Mouse (Mus musculus) gastrocnemius, postnatal 25 days (tissue): Measurements from ENCODE around the gene Gm9513. TPM values are rescaled to one million over a fixed set of nuclear protein-coding genes. Genes with fewer than 3 reads are reported as not detected.

ENCODE experiments used
- DNase-seq: peaks from one replicate; pipeline ENCODE4 v3.0.0; 2022
- long read RNA-seq, 2 experiments: library from polyadenylated mRNA; stranded (forward); transcript quantifications; one replicate each; pipeline ENCODE4 v2.0.0; 2021
- total RNA-seq, 2 experiments: library from RNA; stranded (reverse); gene quantifications; 1 replicate in 1 of 2; 2 replicates in 1 of 2; pipeline ENCODE4 v1.2.3; 2021

The Gm9513 gene
- not detected for total RNA-seq
- long read RNA-seq, experiment 1: 0 reads
- long read RNA-seq, experiment 2: 0 reads

GRCm38 (mm10) chr9:36475338-36475737 lies at the start of gene Gm9513:
Gene Gm9513 (plus strand): TSS chr9:36475638.
- no peak for DNase-seq

- no peak for DNase-seq
Observed at GRCm38 (mm10) chr9:36431584-36431983, 43.9 kb upstream of the Gm9513 start, which contains the start of gene Gm7257. Gene Gm7257 (plus strand): TSS chr9:36431884.

- no peak for DNase-seq
Observed at GRCm38 (mm10) chr9:36435051-36435764, 40.2 kb upstream of the Gm9513 start.

- DNase-seq: no peak
Observed at GRCm38 (mm10) chr9:36494501-36495220, 19.2 kb downstream of the Gm9513 start.

GRCm38 (mm10) chr9:36495824-36496223 lies 20.4 kb downstream of the Gm9513 start:
- DNase-seq: no peak

GRCm38 (mm10) chr9:36504211-36504610 lies 28.8 kb downstream of the Gm9513 start:
- DNase-seq: no peak

Other genes with a start within 250 kb of the Gm9513 start
- gene Gm7257, start 43.8 kb upstream of the Gm9513 start, total RNA-seq: not detected
- not detected for gene Gm5615, start 66.3 kb downstream of the Gm9513 start, total RNA-seq
- not detected for gene Gm17689, start 107.0 kb downstream of the Gm9513 start, total RNA-seq
- gene A630095E13Rik, start 167.7 kb downstream of the Gm9513 start, total RNA-seq: not detected
- gene Acrv1, start 217.6 kb downstream of the Gm9513 start, total RNA-seq: not detected